Mouse (Mus musculus): ENCODE measurements at regions not wholly inside any gene's neighbourhood (a gene's known extent, or its start where the extent isn't known, plus 50 kb on each side); places are given as distances from the start of the nearest gene placed in this dataset.

GRCm38 (mm10) chr9:46442739-46443181 is 123.0 kb upstream of the 4931429L15Rik start:
- no peak for TF ChIP-seq POLR2A (IDR thresholded peaks at IDR 0.05; ENCODE audit: low read depth, low read length)
- TF ChIP-seq CTCF (IDR thresholded peaks at IDR 0.05; ENCODE audit: borderline replicate concordance, insufficient read depth, low read length): no peak

Data from embryonic fibroblast, embryonic 13.5 days (primary cell).